Mouse (Mus musculus): ENCODE measurements around the gene Jmjd1c.
A peak's percentile ranks its signal among the peaks of the same experiment; 100 is the strongest.

The Jmjd1c gene

GRCm38 (mm10) chr10:67073577-67073976, 22.3 kb upstream of the Jmjd1c start:
- DNase-seq, result no peak

- DNase-seq, result peak; percentile 60
Observed at GRCm38 (mm10) chr10:67075931-67076878, 19.7 kb upstream of the Jmjd1c start.

GRCm38 (mm10) chr10:67079030-67079429, 16.9 kb upstream of the Jmjd1c start:
- DNase-seq, result no peak

- DNase-seq, result no peak
Observed at GRCm38 (mm10) chr10:67081206-67082007, 14.5 kb upstream of the Jmjd1c start.

GRCm38 (mm10) chr10:67082531-67082930, 13.4 kb upstream of the Jmjd1c start:
- no peak for DNase-seq

- DNase-seq, result no peak
Observed at GRCm38 (mm10) chr10:67083446-67084166, 12.3 kb upstream of the Jmjd1c start.

- DNase-seq, result no peak
Observed at GRCm38 (mm10) chr10:67085124-67085523, 10.8 kb upstream of the Jmjd1c start.

GRCm38 (mm10) chr10:67085916-67086315, 10.0 kb upstream of the Jmjd1c start:
- DNase-seq, result no peak

- DNase-seq, result no peak
Observed at GRCm38 (mm10) chr10:67087447-67088226, 8.3 kb upstream of the Jmjd1c start.

GRCm38 (mm10) chr10:67090611-67091010, 5.3 kb upstream of the Jmjd1c start:
- DNase-seq, result no peak

GRCm38 (mm10) chr10:67094922-67095321, 1.0 kb upstream of the Jmjd1c start:
- no peak for DNase-seq

- peak; percentile 81 for DNase-seq
Observed at GRCm38 (mm10) chr10:67096621-67097436, 904 bp downstream of the Jmjd1c start, which contains the start of gene Reep3. Gene Reep3 (minus strand): TSS chr10:67096945.

- DNase-seq, result no peak
Observed at GRCm38 (mm10) chr10:67097437-67098150, 1.7 kb downstream of the Jmjd1c start.

- DNase-seq, result no peak
Observed at GRCm38 (mm10) chr10:67098408-67099050, 2.6 kb downstream of the Jmjd1c start.

- peak; percentile 62 for DNase-seq
Observed at GRCm38 (mm10) chr10:67099183-67099929, 3.4 kb downstream of the Jmjd1c start.

GRCm38 (mm10) chr10:67100011-67100661, 4.2 kb downstream of the Jmjd1c start:
- DNase-seq, result no peak

- DNase-seq, result no peak
Observed at GRCm38 (mm10) chr10:67100831-67101251, 4.9 kb downstream of the Jmjd1c start.

- DNase-seq, result no peak
Observed at GRCm38 (mm10) chr10:67104543-67104942, 8.6 kb downstream of the Jmjd1c start.
